Mouse (Mus musculus) kidney, adult 8-10 months (tissue): ENCODE measurements around the gene Igsf8.

Experiments used
- DNase-seq, 2 experiments: peaks; one replicate each; pipeline ENCODE4 v3.0.0; 2022

Igsf8 gene

GRCm38 (mm10) chr1:172305153-172305552 is 43.7 kb downstream of the Igsf8 start:
- no peak for DNase-seq

GRCm38 (mm10) chr1:172305635-172306034 is 44.2 kb downstream of the Igsf8 start:
- DNase-seq, result no peak

- DNase-seq, result no peak
These were observed 44.8 kb downstream of the Igsf8 start for GRCm38 (mm10) chr1:172306196-172306595.

- DNase-seq, result no peak
These were observed 45.4 kb downstream of the Igsf8 start for GRCm38 (mm10) chr1:172306885-172307284.

GRCm38 (mm10) chr1:172307936-172308335 is 46.5 kb downstream of the Igsf8 start:
- DNase-seq, result no peak

GRCm38 (mm10) chr1:172308409-172308808 is 47.0 kb downstream of the Igsf8 start:
- DNase-seq, result no peak

GRCm38 (mm10) chr1:172309699-172310398 is 48.4 kb downstream of the Igsf8 start:
- peak; percentile 92 to 94 for DNase-seq

GRCm38 (mm10) chr1:172311248-172311906 is 49.9 kb downstream of the Igsf8 start:
- DNase-seq, result peak; percentile 77 to 87

- peak; percentile 89 to 90 for DNase-seq
These were observed 50.7 kb downstream of the Igsf8 start for GRCm38 (mm10) chr1:172311921-172312767.

- no peak for DNase-seq
These were observed 51.5 kb downstream of the Igsf8 start for GRCm38 (mm10) chr1:172312768-172313561.

- DNase-seq, result no peak
These were observed 52.4 kb downstream of the Igsf8 start for GRCm38 (mm10) chr1:172313613-172314411.

GRCm38 (mm10) chr1:172314911-172315310 is 53.5 kb downstream of the Igsf8 start:
- no peak for DNase-seq

- no peak for DNase-seq
These were observed 56.0 kb downstream of the Igsf8 start for GRCm38 (mm10) chr1:172317431-172317830.

- no peak for DNase-seq
These were observed 56.5 kb downstream of the Igsf8 start for GRCm38 (mm10) chr1:172317946-172318345.

- no peak for DNase-seq
These were observed 57.1 kb downstream of the Igsf8 start for GRCm38 (mm10) chr1:172318424-172319035.

GRCm38 (mm10) chr1:172319346-172319745 is 57.9 kb downstream of the Igsf8 start:
- DNase-seq, result no peak

GRCm38 (mm10) chr1:172319921-172320411 is 58.5 kb downstream of the Igsf8 start:
- no peak for DNase-seq

GRCm38 (mm10) chr1:172322725-172323124 is 61.3 kb downstream of the Igsf8 start:
- no peak for DNase-seq

- no peak for DNase-seq
These were observed 61.9 kb downstream of the Igsf8 start for GRCm38 (mm10) chr1:172323298-172323697.

- no peak for DNase-seq
These were observed 62.4 kb downstream of the Igsf8 start for GRCm38 (mm10) chr1:172323801-172324359.

GRCm38 (mm10) chr1:172324725-172325124 is 63.3 kb downstream of the Igsf8 start:
- peak; percentile 73 to 80 for DNase-seq
